Mouse (Mus musculus): ENCODE results near the gene Sec16a. TPM values are rescaled to one million over a fixed set of nuclear protein-coding genes. Genes with fewer than 3 reads are reported as not detected.

Gene Sec16a
- polyA plus RNA-seq, 1 experiment from 2014 or later: 32.4 TPM

- Histone ChIP-seq H3K27ac (replicated peaks; ENCODE audit: low read depth, low read length) (peak overlapping the region; percentile 85), H3K27me3 (ENCODE audit: control insufficient read depth, insufficient read depth, low read length) (no peaks in the 10 kb centered on the region), H3K4me2 (ENCODE audit: low read length) (peak overlapping the region; percentile 37), H3K9me3 (ENCODE audit: control insufficient read depth, low read length) (no peaks in the 10 kb centered on the region), H3K4me1 (ENCODE audit: control insufficient read depth, insufficient read depth, low read length) (peaks cover 82% of the 10 kb centered on the region), H3K9ac (replicated peaks; ENCODE audit: low read length) (no peak overlapping the region; the same call in 1 of the 2 replicates), H3K4me3 (replicated peaks; ENCODE audit: low read depth, low read length) (no peak overlapping the region), H3K36me3 (ENCODE audit: control insufficient read depth, insufficient read depth, low read length) (peaks cover 18% of the 10 kb centered on the region)
- DNase-seq (no peak), ATAC-seq (ENCODE audit: low FRiP score, low TSS enrichment) (no peak)
- WGBS: 16% methylated on average over 5 of the region's 5 CpGs
These were observed 41.3 kb upstream of the Sec16a start for GRCm38 (mm10) chr2:26486264-26486810.

- Histone ChIP-seq H3K36me3 (ENCODE audit: control insufficient read depth, insufficient read depth, low read length) (peaks cover 23% of the 10 kb centered on the region), H3K4me3 (replicated peaks; ENCODE audit: low read depth, low read length) (no peak overlapping the region), H3K4me2 (ENCODE audit: low read length) (peak overlapping the region; percentile 37), H3K4me1 (ENCODE audit: control insufficient read depth, insufficient read depth, low read length) (peaks cover 78% of the 10 kb centered on the region), H3K27ac (replicated peaks; ENCODE audit: low read depth, low read length) (peak overlapping the region; percentile 85), H3K9ac (replicated peaks; ENCODE audit: low read length) (no peak overlapping the region; the same call in 1 of the 2 replicates), H3K27me3 (ENCODE audit: control insufficient read depth, insufficient read depth, low read length) (no peaks in the 10 kb centered on the region), H3K9me3 (ENCODE audit: control insufficient read depth, low read length) (no peaks in the 10 kb centered on the region)
- 6% methylated on average over 7 of the region's 7 CpGs for WGBS
- ATAC-seq (ENCODE audit: low FRiP score, low TSS enrichment) (peak; percentile 53; the same call in 1 of the 2 replicates), DNase-seq (peak; percentile 84)
These were observed 40.7 kb upstream of the Sec16a start for GRCm38 (mm10) chr2:26485710-26486109.

GRCm38 (mm10) chr2:26485278-26485677, 40.3 kb upstream of the Sec16a start:
- WGBS: 21% methylated on average over 9 of the region's 9 CpGs
- ATAC-seq (ENCODE audit: low FRiP score, low TSS enrichment): 0 out of 2 replicates have a peak, but pooled peaks have one; percentile 6
- H3K9ac ChIP-seq (replicated peaks; ENCODE audit: low read length): no peak overlapping the region; the same call in 1 of the 2 replicates
- H3K27ac ChIP-seq (replicated peaks; ENCODE audit: low read depth, low read length): peak overlapping the region; percentile 81
- no peaks in the 10 kb centered on the region for H3K9me3 ChIP-seq (ENCODE audit: control insufficient read depth, low read length)
- H3K36me3 ChIP-seq (ENCODE audit: control insufficient read depth, insufficient read depth, low read length): peaks cover 27% of the 10 kb centered on the region
- peak overlapping the region; percentile 37 for H3K4me2 ChIP-seq (ENCODE audit: low read length)
- H3K27me3 ChIP-seq (ENCODE audit: control insufficient read depth, insufficient read depth, low read length): no peaks in the 10 kb centered on the region
- peaks cover 73% of the 10 kb centered on the region for H3K4me1 ChIP-seq (ENCODE audit: control insufficient read depth, insufficient read depth, low read length)
- DNase-seq: no peak
- H3K4me3 ChIP-seq (replicated peaks; ENCODE audit: low read depth, low read length): no peak overlapping the region

- no peaks in the 10 kb centered on the region for H3K9me3 ChIP-seq (ENCODE audit: control insufficient read depth, low read length)
- H3K27ac ChIP-seq (replicated peaks; ENCODE audit: low read depth, low read length): peak overlapping the region; percentile 20; the same call in 1 of the 2 replicates
- no peaks in the 10 kb centered on the region for H3K27me3 ChIP-seq (ENCODE audit: control insufficient read depth, insufficient read depth, low read length)
- H3K36me3 ChIP-seq (ENCODE audit: control insufficient read depth, insufficient read depth, low read length): peaks cover 37% of the 10 kb centered on the region
- H3K9ac ChIP-seq (replicated peaks; ENCODE audit: low read length): no peak overlapping the region
- ATAC-seq (ENCODE audit: low FRiP score, low TSS enrichment) (no peak), DNase-seq (no peak)
- WGBS: 87% methylated on average over 10 of the region's 10 CpGs
- H3K4me3 ChIP-seq (replicated peaks; ENCODE audit: low read depth, low read length): no peak overlapping the region
- peaks cover 66% of the 10 kb centered on the region for H3K4me1 ChIP-seq (ENCODE audit: control insufficient read depth, insufficient read depth, low read length)
- H3K4me2 ChIP-seq (ENCODE audit: low read length): no peak overlapping the region
These were observed 39.2 kb upstream of the Sec16a start for GRCm38 (mm10) chr2:26484169-26484568.

- Histone ChIP-seq H3K9ac (replicated peaks; ENCODE audit: low read length) (no peak overlapping the region), H3K4me2 (ENCODE audit: low read length) (no peak overlapping the region), H3K27me3 (ENCODE audit: control insufficient read depth, insufficient read depth, low read length) (no peaks in the 10 kb centered on the region), H3K9me3 (ENCODE audit: control insufficient read depth, low read length) (no peaks in the 10 kb centered on the region), H3K36me3 (ENCODE audit: control insufficient read depth, insufficient read depth, low read length) (peaks cover 44% of the 10 kb centered on the region), H3K4me1 (ENCODE audit: control insufficient read depth, insufficient read depth, low read length) (peaks cover 65% of the 10 kb centered on the region), H3K4me3 (replicated peaks; ENCODE audit: low read depth, low read length) (no peak overlapping the region), H3K27ac (replicated peaks; ENCODE audit: low read depth, low read length) (peak overlapping the region; percentile 55; the same call in 1 of the 2 replicates)
- no peak for ATAC-seq (ENCODE audit: low FRiP score, low TSS enrichment)
- DNase-seq: no peak
- 68% methylated on average over 13 of the region's 13 CpGs for WGBS
These were observed 38.3 kb upstream of the Sec16a start for GRCm38 (mm10) chr2:26483230-26483869.

GRCm38 (mm10) chr2:26482824-26483223, 37.8 kb upstream of the Sec16a start:
- ATAC-seq (ENCODE audit: low FRiP score, low TSS enrichment): no peak
- H3K4me1 ChIP-seq (ENCODE audit: control insufficient read depth, insufficient read depth, low read length): peaks cover 60% of the 10 kb centered on the region
- no peaks in the 10 kb centered on the region for H3K27me3 ChIP-seq (ENCODE audit: control insufficient read depth, insufficient read depth, low read length)
- DNase-seq: no peak
- no peak overlapping the region for H3K4me3 ChIP-seq (replicated peaks; ENCODE audit: low read depth, low read length)
- H3K36me3 ChIP-seq (ENCODE audit: control insufficient read depth, insufficient read depth, low read length): peaks cover 50% of the 10 kb centered on the region
- 99% methylated on average over 3 of the region's 3 CpGs for WGBS
- no peak overlapping the region for H3K4me2 ChIP-seq (ENCODE audit: low read length)
- H3K9ac ChIP-seq (replicated peaks; ENCODE audit: low read length): no peak overlapping the region
- no peaks in the 10 kb centered on the region for H3K9me3 ChIP-seq (ENCODE audit: control insufficient read depth, low read length)
- H3K27ac ChIP-seq (replicated peaks; ENCODE audit: low read depth, low read length): peak overlapping the region; percentile 55; the same call in 1 of the 2 replicates

DNA sequence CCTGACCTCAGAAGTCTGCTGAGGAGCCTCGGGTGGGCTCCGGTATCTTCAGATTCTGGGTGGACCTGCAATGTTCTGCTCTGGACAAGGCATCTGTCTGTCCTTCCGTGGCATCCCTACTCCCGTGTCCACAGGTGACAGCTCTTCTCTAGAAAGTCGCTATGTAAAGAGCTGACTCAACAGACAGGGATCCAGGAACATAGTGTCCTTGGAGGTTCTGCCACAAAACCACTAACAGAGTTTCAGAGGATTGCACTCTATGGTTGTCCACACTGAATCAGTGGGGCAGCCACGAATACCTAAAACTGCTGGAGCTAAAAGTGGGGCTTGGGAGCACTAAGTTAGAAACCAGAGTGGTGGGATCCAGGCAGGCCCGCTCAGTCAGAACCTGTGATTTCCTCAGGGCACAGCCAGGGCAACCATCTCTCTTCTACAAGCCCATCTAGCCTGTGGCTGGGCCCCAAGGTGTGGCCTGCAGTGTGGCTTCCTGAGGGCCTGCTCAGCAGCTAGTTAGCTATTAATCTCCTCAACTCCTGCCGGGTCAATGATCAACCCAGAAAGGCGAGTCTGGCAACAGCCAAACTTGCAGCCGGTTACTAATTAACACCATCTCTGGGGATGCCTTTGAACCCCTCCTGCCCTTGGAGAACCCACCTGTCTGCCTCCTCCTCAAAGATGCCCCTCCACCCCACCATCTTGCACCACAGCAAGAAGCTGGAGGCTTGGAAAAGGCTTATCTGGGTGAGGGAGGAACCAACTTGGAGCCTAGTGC, 36.9 kb upstream of the Sec16a start:
- Histone ChIP-seq H3K4me1 (ENCODE audit: control insufficient read depth, insufficient read depth, low read length) (peaks cover 51% of the 10 kb centered on the region), H3K9me3 (ENCODE audit: control insufficient read depth, low read length) (no peaks in the 10 kb centered on the region), H3K36me3 (ENCODE audit: control insufficient read depth, insufficient read depth, low read length) (peaks cover 58% of the 10 kb centered on the region), H3K27me3 (ENCODE audit: control insufficient read depth, insufficient read depth, low read length) (no peaks in the 10 kb centered on the region), H3K27ac (replicated peaks; ENCODE audit: low read depth, low read length) (0 out of 2 replicates have a peak overlapping the region, but pooled peaks have one; percentile 26), H3K9ac (replicated peaks; ENCODE audit: low read length) (no peak overlapping the region), H3K4me2 (ENCODE audit: low read length) (no peak overlapping the region), H3K4me3 (replicated peaks; ENCODE audit: low read depth, low read length) (no peak overlapping the region)
- ATAC-seq (ENCODE audit: low FRiP score, low TSS enrichment) (no peak), DNase-seq (no peak)
- 89% methylated on average over 10 of the region's 10 CpGs for WGBS

DNA sequence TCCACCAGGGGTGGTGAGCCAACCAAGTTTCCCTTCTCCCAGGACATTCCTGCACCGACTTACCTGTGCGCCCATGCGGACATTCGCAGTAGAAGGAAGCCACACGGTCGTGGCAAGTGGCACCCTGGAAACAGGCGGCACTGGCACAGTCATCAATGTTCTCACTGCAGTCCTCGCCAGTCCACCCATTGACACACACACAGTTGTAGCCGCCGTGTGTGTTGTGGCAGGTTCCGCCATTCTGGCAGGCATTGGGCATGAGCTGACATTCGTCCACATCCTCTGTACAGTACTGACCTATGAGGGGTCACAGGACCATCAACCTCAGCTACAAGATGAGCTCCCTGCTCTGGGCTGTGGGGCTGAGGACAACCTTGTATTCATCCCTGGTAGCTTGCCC, 35.9 kb upstream of the Sec16a start:
- peaks cover 44% of the 10 kb centered on the region for H3K4me1 ChIP-seq (ENCODE audit: control insufficient read depth, insufficient read depth, low read length)
- peaks cover 68% of the 10 kb centered on the region for H3K36me3 ChIP-seq (ENCODE audit: control insufficient read depth, insufficient read depth, low read length)
- H3K27ac ChIP-seq (replicated peaks; ENCODE audit: low read depth, low read length): 0 out of 2 replicates have a peak overlapping the region, but pooled peaks have one; percentile 32
- H3K4me3 ChIP-seq (replicated peaks; ENCODE audit: low read depth, low read length): no peak overlapping the region
- WGBS: 96% methylated on average over 12 of the region's 12 CpGs
- ATAC-seq (ENCODE audit: low FRiP score, low TSS enrichment): no peak
- H3K9ac ChIP-seq (replicated peaks; ENCODE audit: low read length): no peak overlapping the region
- no peaks in the 10 kb centered on the region for H3K27me3 ChIP-seq (ENCODE audit: control insufficient read depth, insufficient read depth, low read length)
- H3K4me2 ChIP-seq (ENCODE audit: low read length): no peak overlapping the region
- H3K9me3 ChIP-seq (ENCODE audit: control insufficient read depth, low read length): no peaks in the 10 kb centered on the region
- no peak for DNase-seq

Data from midbrain, embryonic 14.5 days (tissue).